Mouse (Mus musculus) C2C12 (cell line): ENCODE measurements around the gene Dnajb4. TPM values are rescaled to one million over a fixed set of nuclear protein-coding genes. Genes with fewer than 3 reads are reported as not detected.

Experiments
- H3K27me3 ChIP-seq: one replicate; pipeline ENCODE4 v1.6.1; 2011; ENCODE audit not compliant: control insufficient read depth, insufficient read depth, insufficient read length
- H3K36me3 ChIP-seq: one replicate; pipeline ENCODE4 v1.6.1; 2011; ENCODE audit not compliant: control insufficient read depth, insufficient read depth
- H3K4me3 ChIP-seq: one replicate; pipeline ENCODE4 v1.5.1; 2011; ENCODE audit warnings: mild to moderate bottlenecking, control low read depth; ENCODE audit not compliant: poor library complexity, insufficient read depth, severe bottlenecking
- H3K79me2 ChIP-seq: one replicate; pipeline ENCODE4 v1.6.1; 2011; ENCODE audit not compliant: control insufficient read depth, insufficient read depth
- H3K79me3 ChIP-seq: one replicate; pipeline ENCODE4 v1.6.1; 2011; ENCODE audit warnings: low read depth, control low read depth
- H3ac ChIP-seq: one replicate; pipeline ENCODE3; 2011; ENCODE audit warnings: low read depth; ENCODE audit not compliant: control insufficient read depth, insufficient read length
- CEBPB ChIP-seq: IDR thresholded peaks from one replicate; pipeline ENCODE4 v1.6.1; 2011; ENCODE audit warnings: low read depth, mild to moderate bottlenecking, control low read depth, moderate library complexity
- CTCF ChIP-seq: IDR thresholded peaks from one replicate; pipeline ENCODE4 v1.5.1; 2011; ENCODE audit not compliant: control insufficient read depth, insufficient read depth, insufficient read length
- FOSL1 ChIP-seq: IDR thresholded peaks from one replicate; pipeline ENCODE4 v1.8.0; 2011; ENCODE audit warnings: mild to moderate bottlenecking, low read length; ENCODE audit not compliant: poor library complexity, insufficient read depth, severe bottlenecking
- MAX ChIP-seq: IDR thresholded peaks from one replicate; pipeline ENCODE4 v1.6.1; 2011; ENCODE audit warnings: mild to moderate bottlenecking, control low read depth
- MYOD1 ChIP-seq: IDR thresholded peaks from one replicate; pipeline ENCODE4 v1.6.1; 2011; ENCODE audit warnings: low read depth; ENCODE audit not compliant: control insufficient read depth, insufficient read length
- MYOG ChIP-seq: IDR thresholded peaks from one replicate; pipeline ENCODE4 v1.6.1; 2011; ENCODE audit not compliant: control insufficient read depth, insufficient read length; ENCODE audit errors: extremely low read depth
- USF1 ChIP-seq: IDR thresholded peaks from one replicate; pipeline ENCODE4 v1.6.1; 2011; ENCODE audit warnings: low read depth, mild to moderate bottlenecking, control low read depth, moderate library complexity
- polyA plus RNA-seq: library from polyadenylated mRNA; unstranded; fragments of >200 nt; fragmentation: generic; extraction: Trizol; gene quantifications from one replicate; pipeline ENCODE4 v1.2.1, GENCODE M21; 2012; ENCODE audit warnings: missing spikeins

The Dnajb4 gene
- polyA plus RNA-seq, 1 experiment, result 11.7 TPM

DNA sequence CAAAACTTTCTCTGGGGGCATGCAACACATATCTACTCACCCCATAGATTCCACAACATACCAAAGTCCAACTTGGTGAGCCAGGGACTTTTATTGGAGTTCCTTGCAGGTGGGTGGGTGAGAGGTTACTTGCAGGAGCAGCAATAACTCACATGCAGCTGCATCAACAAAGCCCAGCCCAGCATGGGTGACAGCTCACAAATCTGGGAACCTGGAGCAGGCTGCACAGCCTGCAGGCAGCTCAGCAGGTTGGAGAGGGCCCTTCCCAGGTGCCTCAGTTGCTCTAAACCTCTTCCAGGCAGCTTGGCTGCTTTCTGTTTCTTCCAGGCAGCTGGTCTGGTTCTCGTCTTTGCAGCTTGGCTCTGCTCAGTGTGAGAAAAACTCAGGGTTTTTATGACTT is 30.8 kb downstream of the Dnajb4 start:
- Histone ChIP-seq H3K27me3 (no peaks in the 10 kb centered on the region), H3K36me3 (peaks cover 23% of the 10 kb centered on the region), H3ac (no peak overlapping the region), H3K79me2 (peaks cover under 1% of the 10 kb centered on the region), H3K79me3 (no peaks in the 10 kb centered on the region), H3K4me3 (no peak overlapping the region)
- TF ChIP-seq USF1 (no peak), MYOD1 (no peak), FOSL1 (no peak), MYOG (no peak), MAX (no peak), CTCF (no peak), CEBPB (no peak)

DNA sequence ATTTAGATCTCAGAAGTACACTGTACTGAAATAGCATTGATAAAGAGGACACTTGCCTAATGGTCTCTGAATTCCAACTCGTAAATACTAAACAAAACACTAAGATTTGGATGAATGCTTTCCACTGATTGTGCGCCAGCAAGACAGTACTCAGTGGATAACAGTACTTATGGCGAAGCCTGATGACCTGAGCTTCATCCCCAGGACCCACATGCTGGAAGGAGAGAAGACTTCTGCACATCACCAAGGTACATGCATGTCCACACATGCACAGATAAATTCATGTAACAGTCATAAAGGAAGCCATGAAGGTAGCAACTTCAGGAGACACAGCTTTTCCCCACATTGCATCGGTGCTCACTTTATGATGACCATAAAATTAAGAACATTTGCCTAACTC is 31.3 kb downstream of the Dnajb4 start:
- TF ChIP-seq MAX (no peak), CTCF (no peak), CEBPB (no peak), USF1 (no peak)
- Histone ChIP-seq H3K36me3 (peaks cover 18% of the 10 kb centered on the region), H3K27me3 (no peaks in the 10 kb centered on the region), H3K79me3 (no peaks in the 10 kb centered on the region), H3ac (no peak overlapping the region), H3K79me2 (no peaks in the 10 kb centered on the region), H3K4me3 (no peak overlapping the region)

DNA sequence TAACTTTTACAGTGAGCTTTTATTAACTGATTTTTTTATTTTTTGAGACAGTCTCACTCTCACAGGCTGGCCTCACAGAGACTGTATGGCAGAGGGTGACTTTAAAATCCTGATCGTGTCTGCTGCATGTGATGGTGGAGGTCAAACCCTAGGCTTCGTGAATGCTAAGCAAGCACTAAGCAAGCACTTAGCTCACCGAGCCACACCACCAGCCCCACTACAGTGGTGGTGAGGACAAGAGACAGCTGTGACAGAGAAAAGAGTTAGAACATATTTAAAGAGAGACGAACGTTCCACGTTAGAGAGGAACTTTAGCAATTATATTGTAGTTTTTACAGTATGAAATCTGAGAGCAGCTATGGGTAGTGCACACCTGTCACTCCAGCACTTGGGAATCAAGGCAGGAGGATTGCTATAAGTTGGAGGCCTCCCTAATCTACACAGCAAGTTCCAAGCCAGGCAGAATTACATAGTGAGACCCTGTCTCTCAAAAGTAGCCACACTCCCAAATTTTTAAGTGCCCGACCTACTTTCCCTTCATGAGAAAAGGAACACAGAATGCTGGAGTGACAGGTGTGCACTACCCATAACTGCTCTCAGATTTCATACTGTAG is 37.7 kb downstream of the Dnajb4 start:
- H3K4me3 ChIP-seq, result no peak overlapping the region
- H3K79me3 ChIP-seq, result no peaks in the 10 kb centered on the region
- H3K27me3 ChIP-seq, result no peaks in the 10 kb centered on the region
- H3ac ChIP-seq, result no peak overlapping the region
- H3K36me3 ChIP-seq, result no peaks in the 10 kb centered on the region
- no peak for TF ChIP-seq MAX
- TF ChIP-seq MYOD1, result no peak
- TF ChIP-seq FOSL1, result no peak
- TF ChIP-seq USF1, result no peak
- no peak for TF ChIP-seq MYOG
- TF ChIP-seq CEBPB, result no peak
- no peak for TF ChIP-seq CTCF
- no peaks in the 10 kb centered on the region for H3K79me2 ChIP-seq

DNA sequence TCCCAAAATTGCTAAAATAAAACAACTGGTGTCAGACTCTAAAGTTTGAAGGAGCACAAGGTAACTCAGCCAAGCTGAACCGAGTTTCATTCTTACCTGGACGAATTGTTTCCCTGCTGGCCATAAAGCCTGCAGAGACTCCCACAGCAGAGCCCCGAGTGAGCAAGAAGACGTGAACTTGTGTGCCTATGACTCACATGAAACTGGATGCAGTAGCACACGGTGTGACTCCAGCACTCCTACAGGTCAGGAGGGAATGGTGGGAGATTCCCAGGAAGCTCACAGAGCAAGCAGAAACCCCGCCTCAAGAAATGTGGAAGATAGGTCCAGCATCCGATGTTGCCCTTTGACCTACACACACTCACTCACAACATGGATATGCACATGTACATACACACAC is 38.2 kb downstream of the Dnajb4 start:
- Histone ChIP-seq H3K36me3 (no peaks in the 10 kb centered on the region), H3ac (no peak overlapping the region), H3K4me3 (no peak overlapping the region), H3K79me3 (no peaks in the 10 kb centered on the region), H3K79me2 (no peaks in the 10 kb centered on the region), H3K27me3 (no peaks in the 10 kb centered on the region)
- no peak for TF ChIP-seq FOSL1
- peak; percentile 41 for TF ChIP-seq MAX
- no peak for TF ChIP-seq CTCF
- TF ChIP-seq MYOD1, result no peak
- TF ChIP-seq USF1, result no peak
- TF ChIP-seq CEBPB, result no peak

DNA sequence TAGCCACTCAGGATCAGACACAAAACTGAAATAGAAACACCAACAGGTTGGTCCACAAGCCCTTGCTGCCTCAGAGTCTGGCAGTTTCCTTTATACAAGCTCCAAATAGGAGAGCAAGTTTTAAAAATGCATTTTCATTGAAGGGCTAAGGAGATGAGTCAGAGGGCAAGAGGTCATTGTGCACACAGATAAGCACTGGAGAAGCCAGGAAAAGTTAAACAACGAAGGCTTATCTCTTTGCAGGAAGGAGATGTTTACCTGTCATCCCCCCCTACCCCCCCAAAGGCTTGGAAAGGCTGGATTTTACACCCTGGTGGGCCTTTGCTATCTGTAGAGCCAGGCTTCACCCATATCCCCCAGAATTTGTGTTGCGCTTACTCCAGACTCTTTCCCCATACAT is 38.9 kb downstream of the Dnajb4 start:
- Histone ChIP-seq H3K4me3 (no peak overlapping the region), H3K36me3 (no peaks in the 10 kb centered on the region), H3K79me2 (no peaks in the 10 kb centered on the region), H3K79me3 (no peaks in the 10 kb centered on the region), H3ac (no peak overlapping the region), H3K27me3 (no peaks in the 10 kb centered on the region)
- TF ChIP-seq MAX, result no peak
- TF ChIP-seq MYOD1, result no peak
- TF ChIP-seq FOSL1, result no peak
- TF ChIP-seq USF1, result no peak
- TF ChIP-seq CEBPB, result no peak
- TF ChIP-seq MYOG, result no peak
- no peak for TF ChIP-seq CTCF

DNA sequence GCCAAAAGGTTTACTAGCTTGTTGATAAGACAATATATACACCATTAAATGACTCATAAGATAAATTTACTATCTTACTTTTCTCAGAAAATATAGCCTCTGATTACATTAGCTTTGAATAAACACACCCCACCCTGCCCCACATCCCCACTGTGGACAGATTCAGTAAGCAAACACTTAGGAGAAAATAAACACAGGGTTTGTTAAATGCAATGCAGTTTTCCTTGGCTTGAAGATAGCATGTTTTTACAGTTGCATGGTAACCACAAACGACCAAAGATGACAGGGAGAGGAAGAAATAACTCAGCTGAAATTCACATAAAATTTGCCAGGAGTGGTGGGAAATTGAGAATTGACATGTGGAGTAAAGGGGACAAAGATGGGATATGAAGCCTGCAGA is 39.7 kb downstream of the Dnajb4 start:
- TF ChIP-seq CTCF (no peak), USF1 (no peak), FOSL1 (peak; percentile 2), MYOD1 (no peak), MAX (no peak), CEBPB (no peak)
- no peak overlapping the region for H3ac ChIP-seq
- no peak overlapping the region for H3K4me3 ChIP-seq
- H3K27me3 ChIP-seq, result no peaks in the 10 kb centered on the region
- no peaks in the 10 kb centered on the region for H3K79me3 ChIP-seq
- H3K79me2 ChIP-seq, result no peaks in the 10 kb centered on the region
- H3K36me3 ChIP-seq, result no peaks in the 10 kb centered on the region
